Mouse (Mus musculus) heart, embryonic 14.5 days (tissue): ENCODE results near the gene Actl7a. TPM values are rescaled to one million over a fixed set of nuclear protein-coding genes. Genes with fewer than 3 reads are reported as not detected.
A peak's percentile ranks its signal among the peaks of the same experiment; 100 is the strongest.

Experiments used
- ATAC-seq: fragments of 200-750 bp; cut with Nextera tagmentation; 2 replicates; pipeline ENCODE4 v1.8.0; 2017; ENCODE audit warnings: low read depth, moderate TSS enrichment; ENCODE audit not compliant: insufficient number of reproducible peaks, insufficient read depth, low FRiP score
- H3K27ac ChIP-seq, 2 experiments: fragments of 200-500 bp in 1 of 2; fragments of 300-500 bp in 1 of 2; sonication (generic) in 1 of 2; replicated peaks in 1 of 2; 2 replicates each; pipeline ENCODE4 v1.5.1; 2012 to 2014; ENCODE audit warnings: low read depth in 2 of 2, low read length in 2 of 2, control low read depth in 1 of 2, mild to moderate bottlenecking in 1 of 2, mixed read lengths in 1 of 2; ENCODE audit not compliant: control insufficient read depth in 1 of 2, insufficient read depth in 1 of 2
- H3K27me3 ChIP-seq: fragments of 300-500 bp; sonication (generic); 2 replicates; pipeline ENCODE4 v1.6.1; 2014; ENCODE audit warnings: mild to moderate bottlenecking, low read length, control low read depth; ENCODE audit not compliant: control insufficient read depth, insufficient read depth
- H3K36me3 ChIP-seq: fragments of 300-500 bp; sonication (generic); 2 replicates; pipeline ENCODE4 v1.6.1; 2014; ENCODE audit warnings: mild to moderate bottlenecking, control low read depth, low read length, mixed read lengths; ENCODE audit not compliant: control insufficient read depth, insufficient read depth
- H3K4me1 ChIP-seq, 2 experiments: fragments of 200-500 bp in 1 of 2; fragments of 300-500 bp in 1 of 2; sonication (generic) in 1 of 2; 2 replicates each; pipeline ENCODE4 v1.6.1; 2012 to 2014; ENCODE audit warnings: low read length in 2 of 2, control low read depth in 1 of 2, mixed read lengths in 1 of 2; ENCODE audit not compliant: control insufficient read depth in 2 of 2, insufficient read depth in 2 of 2
- H3K4me2 ChIP-seq: fragments of 300-500 bp; sonication (generic); 2 replicates; pipeline ENCODE4 v1.6.1; 2014; ENCODE audit warnings: mild to moderate bottlenecking, low read length
- H3K4me3 ChIP-seq, 2 experiments: fragments of 200-500 bp in 1 of 2; fragments of 300-500 bp in 1 of 2; sonication (generic) in 1 of 2; 2 replicates each; pipeline ENCODE4 v1.5.1; 2012 to 2014; ENCODE audit warnings: low read length in 2 of 2, mild to moderate bottlenecking in 2 of 2, control low read depth in 1 of 2, low read depth in 1 of 2, moderate library complexity in 1 of 2; ENCODE audit not compliant: control insufficient read depth in 1 of 2, insufficient read depth in 1 of 2
- H3K9ac ChIP-seq: fragments of 300-500 bp; sonication (generic); 2 replicates; pipeline ENCODE4 v1.6.1; 2014; ENCODE audit warnings: mild to moderate bottlenecking, low read length
- H3K9me3 ChIP-seq: fragments of 300-500 bp; sonication (generic); 2 replicates; pipeline ENCODE4 v1.6.1; 2016; ENCODE audit warnings: low read length, control low read depth; ENCODE audit not compliant: control insufficient read depth
- WGBS: fragments of 180-500 bp; shearing (Covaris S2); extraction: QIAGEN DNeasy Blood & Tissue Kit; methylation state at CpG from one replicate; pipeline ENCODE4 v1.1.7; 2014; 5-methylcytosine and 5-hydroxymethylcytosine counted together
- polyA plus RNA-seq: library from polyadenylated mRNA; unstranded; fragments of >200 nt; fragmentation: Nextera tagmentation; extraction: Ambion mirVana; gene quantifications from 2 replicates; pipeline ENCODE4 v1.2.1, GENCODE M21; 2014

Actl7a gene
- not detected in 2 replicates for polyA plus RNA-seq

DNA sequence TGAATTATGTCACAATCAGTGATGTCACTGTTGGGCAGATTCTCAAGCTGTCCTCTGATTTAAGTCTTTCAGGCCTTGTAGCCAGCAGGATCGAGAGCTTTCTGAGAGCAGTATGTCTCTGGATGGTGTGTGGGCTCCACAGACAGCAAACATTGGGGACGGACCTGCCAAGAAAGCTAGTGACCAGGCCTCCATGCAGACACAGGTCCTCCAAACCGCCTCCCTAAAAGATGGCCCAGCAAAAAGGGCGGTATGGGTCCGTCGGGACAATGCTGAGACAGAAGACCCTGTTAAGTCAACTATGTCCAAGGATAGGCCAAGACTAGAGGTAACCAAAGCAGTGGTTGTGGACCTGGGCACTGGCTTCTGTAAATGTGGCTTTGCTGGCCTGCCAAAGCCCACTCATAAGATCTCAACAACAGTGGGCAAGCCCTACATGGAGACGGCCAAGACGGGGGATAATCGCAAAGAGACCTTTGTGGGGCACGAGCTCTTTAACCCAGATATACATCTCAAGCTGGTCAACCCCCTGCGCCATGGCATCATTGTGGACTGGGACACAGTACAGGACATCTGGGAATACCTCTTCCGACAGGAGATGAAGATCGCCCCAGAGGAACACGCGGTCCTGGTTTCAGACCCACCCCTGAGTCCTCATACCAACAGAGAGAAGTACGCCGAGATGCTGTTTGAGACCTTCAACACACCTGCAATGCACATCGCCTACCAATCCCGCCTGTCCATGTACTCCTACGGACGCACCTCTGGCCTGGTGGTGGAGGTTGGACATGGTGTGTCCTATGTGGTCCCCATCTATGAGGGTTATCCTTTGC lies at the start of gene Actl7a:
Gene Actl7a, plus strand, starts transcription at position 51 of the 833 bp plus-strand sequence.
- Histone ChIP-seq H3K36me3 (peaks cover 42% of the 10 kb centered on the region), H3K4me3 (no peak within 1 kb of the TSS), H3K4me2 (no peak within 1 kb of the TSS), H3K4me1 (no peaks in the 10 kb centered on the region), H3K27me3 (no peaks in the 10 kb centered on the region), H3K9ac (no peak within 1 kb of the TSS), H3K27ac (no peak within 1 kb of the TSS), H3K9me3 (no peaks in the 10 kb centered on the region)
- WGBS, result 96% methylated on average over 21 of the region's 21 CpGs
- ATAC-seq, result no peak

DNA sequence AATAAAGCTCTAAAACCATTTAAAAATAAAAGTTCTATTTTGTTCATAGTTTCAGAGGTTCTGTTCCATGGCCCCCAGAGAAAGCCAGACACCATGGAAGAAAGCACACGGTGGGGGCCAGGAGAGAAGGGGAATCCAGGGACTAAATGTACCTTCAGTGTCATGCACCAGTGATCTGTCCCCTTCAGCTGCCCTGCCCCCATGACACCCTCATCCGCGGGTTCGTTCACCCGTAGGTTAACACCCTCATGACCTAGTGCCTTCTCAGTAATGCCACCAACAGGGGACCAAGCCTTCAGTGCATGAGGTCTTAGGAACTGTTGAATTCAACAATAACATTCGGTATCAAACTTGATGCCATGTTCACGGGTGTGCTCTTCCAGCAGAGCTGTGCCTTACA lies 46.8 kb upstream of the Actl7a start:
- no peaks in the 10 kb centered on the region for H3K27me3 ChIP-seq
- H3K27ac ChIP-seq, result no peak overlapping the region
- no peak overlapping the region for H3K4me2 ChIP-seq
- H3K4me3 ChIP-seq, result no peak overlapping the region
- no peak overlapping the region for H3K9ac ChIP-seq
- H3K36me3 ChIP-seq, result no peaks in the 10 kb centered on the region
- no peak for ATAC-seq
- H3K4me1 ChIP-seq, result no peaks in the 10 kb centered on the region
- WGBS, result 73% methylated on average over 7 of the region's 7 CpGs
- no peaks in the 10 kb centered on the region for H3K9me3 ChIP-seq

DNA sequence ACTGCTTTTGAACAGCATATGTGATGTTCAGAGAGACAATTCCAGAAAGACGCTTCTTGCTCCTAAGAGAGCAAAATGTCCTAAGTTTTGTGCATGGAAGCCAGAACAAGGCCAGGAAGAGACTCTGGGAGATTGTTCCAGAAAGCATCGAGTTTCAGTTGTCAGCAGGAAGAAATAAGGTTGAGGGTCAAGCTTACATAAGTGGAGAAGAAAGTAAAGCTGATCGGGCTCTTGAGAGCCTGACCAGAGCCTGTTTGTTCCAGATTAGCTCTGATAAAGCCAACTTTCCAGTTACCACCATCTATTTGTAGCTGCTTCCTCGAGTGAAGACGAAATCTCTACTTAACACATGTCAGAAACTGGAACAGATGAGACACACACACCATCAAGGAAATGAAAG lies 44.5 kb upstream of the Actl7a start:
- H3K9me3 ChIP-seq, result no peaks in the 10 kb centered on the region
- H3K4me3 ChIP-seq, result no peak overlapping the region
- H3K36me3 ChIP-seq, result no peaks in the 10 kb centered on the region
- no peak overlapping the region for H3K9ac ChIP-seq
- WGBS, result 14% methylated on average over 5 of the region's 5 CpGs
- H3K4me2 ChIP-seq, result no peak overlapping the region
- no peaks in the 10 kb centered on the region for H3K27me3 ChIP-seq
- H3K27ac ChIP-seq, result no peak overlapping the region
- no peak for ATAC-seq
- H3K4me1 ChIP-seq, result no peaks in the 10 kb centered on the region; a peak in 1 of 4 replicates

DNA sequence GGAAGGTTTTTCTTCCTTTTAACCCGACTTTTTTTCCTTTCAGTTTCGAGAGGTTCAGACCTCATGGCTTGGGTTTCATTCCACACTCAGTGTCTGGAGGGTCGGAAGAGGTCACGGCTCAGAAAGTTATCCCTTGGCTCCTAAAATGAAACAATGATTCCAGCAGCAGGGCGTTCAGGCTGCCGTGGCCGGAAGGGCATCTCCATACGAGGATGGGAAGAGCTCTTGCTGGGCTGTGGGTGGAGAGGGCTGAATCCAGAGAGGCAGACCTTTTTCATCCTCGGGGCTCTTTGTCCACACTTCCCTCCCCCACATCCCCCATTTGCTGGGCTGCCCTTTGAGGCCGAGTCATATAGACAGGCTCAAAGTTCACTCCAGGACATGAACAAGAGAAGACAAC lies 41.0 kb upstream of the Actl7a start:
- 36% methylated on average over 10 of the region's 10 CpGs for WGBS
- no peak for ATAC-seq

DNA sequence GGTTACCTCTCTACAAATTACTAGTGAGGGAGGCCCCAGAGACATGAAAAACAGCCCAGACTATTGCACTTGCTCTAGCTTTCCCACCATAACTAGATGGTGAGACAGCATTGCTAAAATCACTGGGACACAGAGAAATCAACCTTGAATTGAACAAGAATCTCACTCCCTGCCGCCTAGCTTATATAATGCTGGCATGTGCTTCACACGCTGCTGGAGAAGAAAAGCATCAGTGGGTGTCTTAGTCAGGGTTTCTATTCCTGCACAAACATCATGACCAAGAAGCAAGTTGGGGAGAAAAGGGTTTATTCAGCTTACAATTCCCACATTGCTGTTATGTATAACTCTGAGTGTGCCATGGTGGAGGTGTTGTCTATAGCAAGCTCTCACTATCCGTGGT lies 30.1 kb upstream of the Actl7a start:
- Histone ChIP-seq H3K9me3 (no peaks in the 10 kb centered on the region), H3K27ac (no peak overlapping the region), H3K27me3 (no peaks in the 10 kb centered on the region), H3K4me1 (peaks cover 7 to 13% of the 10 kb centered on the region in 2 experiments), H3K36me3 (no peaks in the 10 kb centered on the region), H3K4me2 (no peak overlapping the region), H3K4me3 (no peak overlapping the region), H3K9ac (no peak overlapping the region)
- WGBS, result 92% methylated on average over 3 of the region's 3 CpGs
- ATAC-seq, result no peak

More for the DNA sequence above, 41.0 kb upstream of the Actl7a start:
- Histone ChIP-seq H3K4me1 (no peaks in the 10 kb centered on the region; a peak in 1 of 4 replicates), H3K9me3 (no peaks in the 10 kb centered on the region), H3K27ac (no peak overlapping the region), H3K4me3 (no peak overlapping the region), H3K9ac (no peak overlapping the region), H3K36me3 (no peaks in the 10 kb centered on the region), H3K4me2 (no peak overlapping the region), H3K27me3 (no peaks in the 10 kb centered on the region)

DNA sequence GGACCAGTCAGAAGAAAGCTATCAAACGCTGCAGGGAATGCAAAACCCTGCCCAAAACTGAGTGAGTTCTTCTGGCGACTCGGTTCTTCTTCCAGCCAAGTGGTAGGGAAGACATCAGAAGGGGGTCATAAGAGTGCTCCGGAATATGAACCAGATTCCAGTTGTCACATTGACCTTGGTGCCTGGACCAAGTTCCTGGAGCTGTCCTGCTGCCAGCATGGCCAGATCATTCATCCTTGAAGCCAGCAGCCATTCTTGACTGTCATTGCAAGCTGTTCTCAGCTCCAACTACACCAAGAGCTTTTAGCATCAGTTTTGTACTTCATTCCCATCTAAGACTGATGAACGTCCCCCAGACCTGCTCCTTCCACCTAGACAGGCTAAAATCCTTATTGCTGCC lies 26.4 kb upstream of the Actl7a start:
- no peak overlapping the region for H3K9ac ChIP-seq
- H3K4me2 ChIP-seq, result no peak overlapping the region
- H3K27me3 ChIP-seq, result no peaks in the 10 kb centered on the region
- WGBS, result 58% methylated on average over 5 of the region's 5 CpGs
- no peaks in the 10 kb centered on the region for H3K9me3 ChIP-seq
- no peak overlapping the region for H3K4me3 ChIP-seq
- peaks cover 23 to 32% of the 10 kb centered on the region in 2 experiments for H3K4me1 ChIP-seq
- no peak for ATAC-seq
- H3K36me3 ChIP-seq, result no peaks in the 10 kb centered on the region
- no peak overlapping the region for H3K27ac ChIP-seq

DNA sequence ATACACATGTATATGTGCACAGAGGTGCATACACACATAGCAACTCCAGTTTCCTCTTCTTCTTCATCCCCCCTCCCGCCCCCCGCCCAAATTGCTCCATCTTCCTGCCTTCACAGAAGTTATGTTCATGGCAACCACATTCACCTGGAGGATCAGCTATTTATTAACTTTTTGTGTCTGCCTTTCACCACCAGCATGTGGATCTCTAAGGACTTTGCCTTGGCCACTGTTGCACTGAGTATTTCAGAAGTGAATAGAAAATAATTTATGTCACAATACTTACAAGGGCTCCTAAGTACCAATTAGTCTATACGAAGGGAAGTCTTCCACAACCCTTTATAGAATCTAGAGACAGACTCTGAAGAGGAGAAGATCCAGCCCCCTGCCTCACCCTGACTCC lies 25.3 kb upstream of the Actl7a start:
- peak overlapping the region; percentile 33 to 89; a peak in 2 of 4 replicates for H3K27ac ChIP-seq
- no peaks in the 10 kb centered on the region for H3K36me3 ChIP-seq
- H3K27me3 ChIP-seq, result no peaks in the 10 kb centered on the region
- H3K9ac ChIP-seq, result no peak overlapping the region
- no peak overlapping the region for H3K4me3 ChIP-seq
- no peaks in the 10 kb centered on the region for H3K9me3 ChIP-seq
- peaks cover 33 to 42% of the 10 kb centered on the region in 2 experiments for H3K4me1 ChIP-seq
- WGBS, result 90% methylated on average over 3 of the region's 3 CpGs
- no peak for ATAC-seq
- no peak overlapping the region for H3K4me2 ChIP-seq
